Mouse (Mus musculus): Measurements from ENCODE around the gene Banf2. TPM values are rescaled to one million over a fixed set of nuclear protein-coding genes. Genes with fewer than 3 reads are reported as not detected.

Gene Banf2
- total and polyA plus RNA-seq, 3 experiments, result not detected

- Histone ChIP-seq H3K27ac (ENCODE audit: control insufficient read depth, low read depth, low read length) (no peak overlapping the region), H3K36me3 (ENCODE audit: control insufficient read depth in 1 of 2, insufficient read depth in 2 of 2, low read length in 2 of 2) (peaks cover 3 to 4% of the 10 kb centered on the region in 2 experiments; a peak in 3 of 4 replicates), H3K9me3 (replicated peaks; ENCODE audit: insufficient read depth, low read length) (no peaks in the 10 kb centered on the region), H3K27me3 (ENCODE audit: control insufficient read depth in 1 of 2, insufficient read depth in 2 of 2, low read length in 2 of 2) (no peaks in the 10 kb centered on the region), H3K9ac (ENCODE audit: control insufficient read depth, low read depth, low read length, poor library complexity, severe bottlenecking) (no peak overlapping the region), H3K79me2 (ENCODE audit: control insufficient read depth, insufficient read depth, low read length, poor library complexity) (peaks cover 38% of the 10 kb centered on the region), H3K4me1 (ENCODE audit: control insufficient read depth in 1 of 2, insufficient read depth in 2 of 2, low read length in 2 of 2) (no peaks in the 10 kb centered on the region; a peak in 3 of 4 replicates), H3K4me3 (ENCODE audit: control insufficient read depth in 1 of 2, insufficient read depth in 1 of 2, low read depth in 2 of 2, low read length in 2 of 2) (no peak overlapping the region)
- TF ChIP-seq UBTF (IDR thresholded peaks at IDR 0.05; ENCODE audit: borderline replicate concordance, insufficient read depth, low read depth, low read length) (no peak), CTCF (IDR thresholded peaks at IDR 0.05 in 2 of 3, conservative IDR thresholded peaks at IDR 0.05 in 1 of 3; ENCODE audit: control insufficient read depth in 1 of 3, insufficient read depth in 1 of 3, low read depth in 2 of 3, low read length in 3 of 3, poor library complexity in 1 of 3, severe bottlenecking in 1 of 3) (no peak), RCOR1 (IDR thresholded peaks at IDR 0.05; ENCODE audit: low read depth, low read length) (no peak), SMC3 (IDR thresholded peaks at IDR 0.05; ENCODE audit: low read depth, low read length) (no peak), ZKSCAN1 (IDR thresholded peaks at IDR 0.05; ENCODE audit: low read depth, low read length) (no peak), MYC (IDR thresholded peaks at IDR 0.05; ENCODE audit: low read depth, low read length) (no peak), JUND (IDR thresholded peaks at IDR 0.05; ENCODE audit: low read depth, low read length) (no peak), NRF1 (IDR thresholded peaks at IDR 0.05; ENCODE audit: insufficient read depth, low read depth, low read length, poor library complexity, severe bottlenecking) (no peak), TBP (IDR thresholded peaks at IDR 0.05; ENCODE audit: low read depth, low read length) (no peak), GABPA (IDR thresholded peaks at IDR 0.05; ENCODE audit: low read depth, low read length) (no peak), ETS1 (IDR thresholded peaks at IDR 0.05; ENCODE audit: low read depth, low read length) (no peak), MEF2A (IDR thresholded peaks at IDR 0.05; ENCODE audit: extremely low read depth, insufficient replicate concordance, low read depth, low read length, poor library complexity, severe bottlenecking) (no peak), USF2 (IDR thresholded peaks at IDR 0.05; ENCODE audit: borderline replicate concordance in 1 of 2, insufficient read depth in 1 of 2, low read depth in 1 of 2, low read length in 2 of 2) (no peak), TAL1 (IDR thresholded peaks at IDR 0.05; ENCODE audit: low read length) (no peak), POLR2AphosphoS5 (IDR thresholded peaks at IDR 0.05; ENCODE audit: borderline replicate concordance, low read depth, low read length) (no peak), MAFK (IDR thresholded peaks at IDR 0.05; ENCODE audit: borderline replicate concordance, low read depth, low read length) (no peak), HCFC1 (IDR thresholded peaks at IDR 0.05; ENCODE audit: low read depth, low read length) (no peak), CHD2 (IDR thresholded peaks at IDR 0.05; ENCODE audit: low read length) (no peak), ZC3H11A (IDR thresholded peaks at IDR 0.05; ENCODE audit: low read depth, low read length) (no peak), E2F4 (IDR thresholded peaks at IDR 0.05; ENCODE audit: borderline replicate concordance, low read depth, low read length) (no peak)
- no peak for DNase-seq (ENCODE audit: low read depth, low spot score)
These were observed 39.9 kb upstream of the Banf2 start for GRCm38 (mm10) chr2:143992977-143993376.
